Mouse (Mus musculus) intestine, embryonic 15.5 days (tissue): ENCODE measurements around the gene Rpp30. TPM values are rescaled to one million over a fixed set of nuclear protein-coding genes. Genes with fewer than 3 reads are reported as not detected.

ENCODE experiments used
- ATAC-seq: fragments of 200-750 bp; cut with Nextera tagmentation; 2 replicates; pipeline ENCODE4 v1.8.0; 2017; ENCODE audit warnings: moderate TSS enrichment, moderate library complexity
- H3K27ac ChIP-seq: fragments of 300-500 bp; sonication (generic); 2 replicates; pipeline ENCODE4 v1.5.1; 2015; ENCODE audit warnings: mild to moderate bottlenecking, inconsistent platforms
- H3K27me3 ChIP-seq: fragments of 300-500 bp; sonication (generic); replicated peaks from 2 replicates; pipeline ENCODE4 v1.6.1; 2015; ENCODE audit warnings: inconsistent platforms
- H3K36me3 ChIP-seq: fragments of 300-500 bp; sonication (generic); 2 replicates; pipeline ENCODE4 v1.6.1; 2015; ENCODE audit warnings: inconsistent platforms
- H3K4me1 ChIP-seq: fragments of 300-500 bp; sonication (generic); replicated peaks from 2 replicates; pipeline ENCODE4 v1.6.1; 2015; ENCODE audit warnings: inconsistent platforms
- H3K4me2 ChIP-seq: fragments of 300-500 bp; sonication (generic); replicated peaks from 2 replicates; pipeline ENCODE4 v1.6.1; 2015; ENCODE audit warnings: mild to moderate bottlenecking, inconsistent platforms
- H3K4me3 ChIP-seq: fragments of 300-500 bp; sonication (generic); replicated peaks from 2 replicates; pipeline ENCODE4 v1.5.1; 2015; ENCODE audit warnings: inconsistent platforms
- H3K9ac ChIP-seq: fragments of 300-500 bp; sonication (generic); 2 replicates; pipeline ENCODE4 v1.6.1; 2015; ENCODE audit warnings: inconsistent platforms
- H3K9me3 ChIP-seq: fragments of 300-500 bp; sonication (generic); 2 replicates; pipeline ENCODE4 v1.6.1; 2016; ENCODE audit warnings: inconsistent platforms
- WGBS: fragments of 180-500 bp; shearing (Covaris S2); methylation state at CpG from one replicate; pipeline ENCODE4 v1.1.7; 2015; 5-methylcytosine and 5-hydroxymethylcytosine counted together
- polyA plus RNA-seq: library from polyadenylated mRNA; unstranded; fragments of >200 nt; fragmentation: Nextera tagmentation; extraction: Ambion mirVana; gene quantifications from 2 replicates; pipeline ENCODE4 v1.2.1, GENCODE M21; 2015

Rpp30 gene
- polyA plus RNA-seq, 1 experiment from 2014 or later: 71.4 TPM

DNA sequence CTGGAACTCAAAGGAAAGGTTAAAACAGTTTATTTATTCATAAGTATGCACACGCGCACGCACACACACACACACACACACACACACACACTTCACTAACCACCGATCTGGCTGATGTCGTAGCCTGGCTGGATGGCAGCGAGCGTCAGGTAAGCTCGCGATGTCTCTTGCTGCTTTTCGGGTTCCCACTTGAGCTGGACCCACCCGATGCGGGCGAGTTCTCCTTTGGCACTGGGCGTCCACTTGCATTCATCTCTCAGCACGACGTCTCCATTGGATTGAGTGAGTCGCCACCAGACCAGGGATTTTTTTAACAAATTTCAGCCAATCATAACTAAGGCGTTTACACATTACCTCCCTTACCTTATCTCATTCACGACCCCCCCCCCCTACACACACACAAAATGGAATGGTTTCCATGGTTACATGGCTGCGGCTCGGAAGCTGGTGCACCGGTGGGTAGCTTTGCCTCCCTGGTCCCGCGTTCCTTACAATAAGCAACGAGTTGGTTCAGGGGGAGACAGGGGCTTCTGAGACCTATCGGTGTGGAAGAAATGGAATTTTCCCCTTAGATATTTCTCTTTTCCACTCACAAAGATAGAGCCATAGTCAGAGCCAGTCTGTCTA is 25.9 kb downstream of the Rpp30 start:
- H3K36me3 ChIP-seq: no peaks in the 10 kb centered on the region
- H3K4me1 ChIP-seq: 0 out of 2 replicates have a peak, but pooled peaks cover 2% of the 10 kb centered on the region
- no peak overlapping the region for H3K4me2 ChIP-seq
- no peaks in the 10 kb centered on the region for H3K27me3 ChIP-seq
- 78% methylated on average over 26 of the region's 26 CpGs for WGBS
- ATAC-seq: no peak
- H3K27ac ChIP-seq: no peak overlapping the region
- no peak overlapping the region for H3K4me3 ChIP-seq
- no peaks in the 10 kb centered on the region for H3K9me3 ChIP-seq
- no peak overlapping the region for H3K9ac ChIP-seq

DNA sequence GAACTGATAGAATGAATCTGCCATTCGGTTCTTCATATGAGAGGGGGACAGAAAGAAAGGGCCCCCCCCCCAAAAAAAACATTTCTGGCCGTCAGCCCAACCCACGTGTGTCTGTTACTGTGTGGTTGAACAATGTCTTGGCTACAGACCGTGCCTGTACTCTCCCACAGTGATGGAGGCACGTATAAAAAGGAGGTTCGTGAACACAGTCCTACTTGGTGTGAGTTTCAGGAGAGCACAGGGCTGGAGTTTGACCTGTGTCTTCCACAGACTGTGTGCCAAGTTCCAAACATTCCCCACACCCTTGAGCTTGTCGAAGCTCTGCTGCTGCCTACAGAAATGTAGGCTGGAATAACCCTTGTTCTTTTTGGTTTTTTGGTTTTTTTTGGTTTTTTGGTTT is 26.9 kb downstream of the Rpp30 start:
- H3K9ac ChIP-seq: no peak overlapping the region
- no peak overlapping the region for H3K4me3 ChIP-seq
- H3K4me2 ChIP-seq: no peak overlapping the region
- 44% methylated on average over 7 of the region's 7 CpGs for WGBS
- no peak overlapping the region for H3K27ac ChIP-seq
- H3K4me1 ChIP-seq: 0 out of 2 replicates have a peak, but pooled peaks cover 2% of the 10 kb centered on the region
- H3K36me3 ChIP-seq: no peaks in the 10 kb centered on the region
- H3K9me3 ChIP-seq: no peaks in the 10 kb centered on the region
- ATAC-seq: no peak
- no peaks in the 10 kb centered on the region for H3K27me3 ChIP-seq

DNA sequence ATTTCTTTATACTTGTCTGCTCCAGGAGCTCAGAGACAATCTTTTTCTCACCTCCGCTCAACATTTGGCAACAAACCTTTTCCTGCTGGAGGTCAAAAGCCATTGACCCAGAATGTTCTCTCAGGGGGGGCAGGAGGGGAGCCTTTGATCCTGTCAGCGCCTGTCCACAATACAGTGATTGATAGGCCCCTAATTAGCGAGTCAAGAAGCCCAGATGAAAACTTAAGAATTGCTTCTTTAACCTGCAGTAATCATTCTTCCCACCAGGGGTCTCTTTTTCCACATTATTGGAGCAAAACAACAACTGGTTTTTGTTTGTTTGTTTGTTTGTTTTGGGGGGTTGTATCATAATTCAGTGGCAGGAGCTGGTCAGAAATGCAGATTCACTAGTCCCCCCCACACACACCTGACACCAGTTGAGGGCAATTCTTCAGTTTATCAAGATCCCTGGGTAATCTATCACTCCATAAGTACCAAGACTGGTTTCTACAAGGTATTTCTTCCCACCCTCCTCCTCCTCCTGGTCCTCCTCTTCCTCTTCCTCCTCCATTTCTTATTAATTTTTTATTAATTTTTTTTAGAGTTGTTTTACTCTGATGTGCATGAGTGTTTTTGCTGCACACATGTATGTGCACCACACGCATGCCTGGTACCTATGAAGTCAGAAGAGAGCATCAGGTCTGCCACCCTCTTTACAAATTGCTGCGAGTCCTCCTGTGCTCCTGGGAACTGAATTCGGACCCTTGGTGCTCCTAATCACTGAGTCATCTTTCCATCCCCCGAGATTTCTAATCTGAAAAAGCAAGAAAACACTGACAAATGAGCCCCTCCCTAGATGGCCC is 27.8 kb downstream of the Rpp30 start:
- Histone ChIP-seq H3K9me3 (no peaks in the 10 kb centered on the region), H3K36me3 (no peaks in the 10 kb centered on the region), H3K27ac (no peak overlapping the region), H3K4me2 (no peak overlapping the region), H3K4me1 (0 out of 2 replicates have a peak, but pooled peaks cover 2% of the 10 kb centered on the region), H3K4me3 (no peak overlapping the region), H3K27me3 (no peaks in the 10 kb centered on the region), H3K9ac (no peak overlapping the region)
- 36% methylated on average over 7 of the region's 7 CpGs for WGBS
- ATAC-seq: no peak

DNA sequence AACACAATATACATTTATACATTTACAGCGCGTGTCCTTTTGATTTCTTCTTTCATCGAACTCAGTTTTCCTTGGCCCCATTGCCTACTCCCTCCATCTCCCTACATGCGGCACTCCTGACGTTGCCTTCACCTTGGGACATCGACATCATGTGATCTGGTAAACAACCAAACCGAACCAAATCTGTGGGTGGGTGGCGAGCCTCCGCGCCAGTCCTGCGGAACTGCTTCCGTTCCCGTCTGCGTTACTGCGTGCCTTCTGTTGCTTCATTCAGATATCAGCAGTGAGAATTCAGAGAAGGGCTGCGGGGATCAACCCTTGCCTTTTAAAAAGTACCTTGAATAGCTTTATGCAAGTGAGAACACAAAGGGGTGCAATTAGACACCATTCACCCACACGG is 28.5 kb downstream of the Rpp30 start:
- Histone ChIP-seq H3K9ac (no peak overlapping the region), H3K4me3 (no peak overlapping the region), H3K4me1 (0 out of 2 replicates have a peak, but pooled peaks cover 2% of the 10 kb centered on the region), H3K27ac (no peak overlapping the region), H3K4me2 (no peak overlapping the region), H3K36me3 (no peaks in the 10 kb centered on the region), H3K9me3 (no peaks in the 10 kb centered on the region), H3K27me3 (no peaks in the 10 kb centered on the region)
- 54% methylated on average over 17 of the region's 17 CpGs for WGBS
- no peak for ATAC-seq

DNA sequence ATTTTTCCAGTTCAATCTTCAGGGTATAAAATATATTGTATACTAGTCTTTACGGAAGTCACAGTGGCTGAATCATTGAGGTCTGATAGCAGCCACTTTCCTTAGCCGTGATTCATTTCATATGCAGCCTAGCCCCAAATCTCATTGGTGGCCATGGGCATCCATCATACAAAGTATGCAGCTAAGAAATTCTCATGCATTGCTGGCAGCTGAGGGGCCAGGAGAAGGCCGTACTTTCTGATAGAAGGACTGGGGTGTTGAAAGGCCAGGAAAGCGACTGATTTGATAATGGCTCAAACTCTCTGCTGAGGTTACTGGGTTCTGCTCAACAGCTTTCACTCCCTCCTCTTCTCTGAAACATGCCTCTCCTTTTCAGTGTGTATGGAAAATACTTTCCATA is 32.7 kb downstream of the Rpp30 start:
- no peak overlapping the region for H3K4me2 ChIP-seq

DNA sequence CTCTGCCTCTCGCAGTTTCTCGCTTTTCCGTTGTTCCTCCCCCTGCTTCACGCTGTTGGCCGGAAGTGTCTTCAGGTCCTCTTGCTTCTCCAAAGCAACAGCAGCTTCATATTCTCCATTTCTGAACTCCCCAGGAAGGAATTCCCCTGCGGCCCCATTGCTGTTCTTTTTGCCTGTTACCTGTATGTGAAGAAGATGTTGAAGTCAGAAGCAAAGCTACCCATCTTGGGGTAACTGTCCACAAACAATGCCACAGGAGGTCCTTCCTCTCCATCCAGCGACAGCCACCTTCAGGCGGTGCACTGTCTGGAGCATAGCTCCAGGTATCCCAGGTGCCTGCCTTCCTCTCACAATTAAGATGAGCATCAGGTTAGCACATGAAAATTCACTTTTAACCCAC is 35.7 kb downstream of the Rpp30 start:
- no peak for ATAC-seq
- no peak overlapping the region for H3K9ac ChIP-seq
- H3K36me3 ChIP-seq: no peaks in the 10 kb centered on the region
- no peak overlapping the region for H3K4me3 ChIP-seq
- H3K27me3 ChIP-seq: no peaks in the 10 kb centered on the region
- no peak overlapping the region for H3K27ac ChIP-seq
- 0 out of 2 replicates have a peak, but pooled peaks cover 6% of the 10 kb centered on the region for H3K9me3 ChIP-seq
- no peak overlapping the region for H3K4me2 ChIP-seq
- WGBS: 92% methylated on average over 8 of the region's 8 CpGs
- no peaks in the 10 kb centered on the region for H3K4me1 ChIP-seq

More for the DNA sequence above, 32.7 kb downstream of the Rpp30 start:
- ATAC-seq: no peak
- no peak overlapping the region for H3K4me3 ChIP-seq
- 82% methylated on average over 4 of the region's 4 CpGs for WGBS
- no peaks in the 10 kb centered on the region for H3K4me1 ChIP-seq
- no peak overlapping the region for H3K27ac ChIP-seq
- no peaks in the 10 kb centered on the region for H3K27me3 ChIP-seq
- no peaks in the 10 kb centered on the region for H3K9me3 ChIP-seq
- no peaks in the 10 kb centered on the region for H3K36me3 ChIP-seq
- no peak overlapping the region for H3K9ac ChIP-seq

DNA sequence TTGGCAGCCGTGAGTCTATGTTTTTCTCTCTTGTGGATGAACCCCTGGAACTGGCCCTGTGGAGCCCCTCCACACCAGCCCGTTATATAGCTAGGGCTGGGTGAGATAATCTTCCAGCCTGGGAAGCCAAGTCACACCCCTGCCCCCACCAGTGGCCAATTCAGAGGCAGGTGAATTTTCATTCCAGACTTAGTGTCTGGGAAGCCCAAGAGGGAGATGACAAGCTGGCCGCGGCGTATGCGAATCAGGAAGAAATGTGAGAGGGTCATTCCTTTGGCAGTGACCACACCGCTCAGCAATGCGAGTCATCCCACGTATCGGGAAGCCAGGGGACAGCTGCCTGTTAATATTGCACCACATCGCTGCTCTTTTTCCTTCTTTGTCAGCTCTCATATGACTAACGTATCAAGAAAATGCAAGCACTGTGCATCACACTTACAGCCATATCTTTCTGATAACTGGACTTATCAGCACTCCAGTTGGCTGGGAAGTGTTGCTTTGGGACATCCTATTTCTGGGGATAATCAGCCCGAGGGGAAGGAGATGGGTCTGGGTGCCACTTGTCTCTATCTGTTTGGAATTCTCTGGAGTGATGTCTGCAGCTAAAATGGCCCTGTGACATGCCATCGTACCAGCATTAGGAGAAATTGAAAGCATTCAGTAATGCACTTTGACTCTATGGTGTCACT is 36.4 kb downstream of the Rpp30 start, which contains the start of gene Ankrd1:
TSS of gene Ankrd1 (minus strand) at position 317 of the 689 bp plus-strand sequence.
- Histone ChIP-seq H3K4me3 (no peak within 1 kb of the TSS), H3K36me3 (no peaks in the 10 kb centered on the region), H3K4me1 (no peaks in the 10 kb centered on the region), H3K4me2 (no peak within 1 kb of the TSS), H3K27me3 (no peaks in the 10 kb centered on the region), H3K9me3 (0 out of 2 replicates have a peak, but pooled peaks cover 6% of the 10 kb centered on the region), H3K9ac (no peak within 1 kb of the TSS), H3K27ac (no peak within 1 kb of the TSS)
- no peak for ATAC-seq
- WGBS: 66% methylated on average over 14 of the region's 14 CpGs

DNA sequence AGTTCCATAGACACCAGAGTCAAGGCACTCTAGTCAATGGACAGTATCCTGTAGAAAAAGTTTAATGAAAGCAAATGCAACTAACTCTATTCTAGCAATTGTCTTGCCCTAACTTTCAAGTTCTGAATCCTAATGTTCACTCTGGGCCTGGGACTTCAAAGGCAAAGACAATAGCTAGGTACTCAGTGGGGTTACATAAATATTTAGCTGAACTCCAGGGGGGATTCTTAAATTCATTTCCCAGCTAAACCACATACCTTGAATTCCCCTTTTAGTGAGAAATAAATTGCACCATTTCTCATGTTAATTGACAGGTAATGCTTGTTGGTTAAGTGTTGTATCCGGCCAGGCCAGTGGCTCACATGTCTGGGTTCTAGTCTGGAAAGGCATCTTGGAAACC is 40.7 kb downstream of the Rpp30 start:
- Histone ChIP-seq H3K27me3 (no peaks in the 10 kb centered on the region), H3K9me3 (0 out of 2 replicates have a peak, but pooled peaks cover 6% of the 10 kb centered on the region), H3K4me3 (no peak overlapping the region), H3K4me1 (peaks cover 3% of the 10 kb centered on the region; the same call in 1 of the 2 replicates), H3K9ac (no peak overlapping the region), H3K27ac (no peak overlapping the region), H3K4me2 (no peak overlapping the region), H3K36me3 (no peaks in the 10 kb centered on the region)
- ATAC-seq: no peak
- WGBS: 50% methylated on average over 1 of the region's 1 CpGs

DNA sequence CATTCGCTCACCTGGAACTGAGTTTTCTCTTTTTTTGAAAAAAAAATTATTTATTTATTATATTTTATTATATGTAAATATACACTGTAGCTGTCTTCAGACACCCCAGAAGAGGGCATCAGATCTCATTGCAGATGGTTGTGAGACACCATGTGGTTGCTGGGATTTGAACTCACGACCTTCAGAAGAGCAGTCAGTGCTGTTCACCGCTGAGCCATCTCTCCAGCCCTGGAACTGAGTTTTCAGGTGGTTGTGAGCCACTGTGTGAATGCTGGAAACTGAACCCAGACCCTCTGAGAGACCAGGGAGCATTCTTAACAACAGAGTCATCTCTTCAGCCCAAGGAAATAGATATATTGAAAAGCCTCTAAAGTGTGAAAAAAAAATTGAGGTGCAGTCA is 44.9 kb downstream of the Rpp30 start:
- peaks cover 9% of the 10 kb centered on the region; the same call in 1 of the 2 replicates for H3K4me1 ChIP-seq
- no peak overlapping the region for H3K9ac ChIP-seq
- 0 out of 2 replicates have a peak, but pooled peaks cover 3% of the 10 kb centered on the region for H3K9me3 ChIP-seq
- H3K4me2 ChIP-seq: no peak overlapping the region
- no peaks in the 10 kb centered on the region for H3K27me3 ChIP-seq
- WGBS: 95% methylated on average over 3 of the region's 3 CpGs
- H3K4me3 ChIP-seq: no peak overlapping the region
- no peaks in the 10 kb centered on the region for H3K36me3 ChIP-seq
- no peak overlapping the region for H3K27ac ChIP-seq
- ATAC-seq: no peak

DNA sequence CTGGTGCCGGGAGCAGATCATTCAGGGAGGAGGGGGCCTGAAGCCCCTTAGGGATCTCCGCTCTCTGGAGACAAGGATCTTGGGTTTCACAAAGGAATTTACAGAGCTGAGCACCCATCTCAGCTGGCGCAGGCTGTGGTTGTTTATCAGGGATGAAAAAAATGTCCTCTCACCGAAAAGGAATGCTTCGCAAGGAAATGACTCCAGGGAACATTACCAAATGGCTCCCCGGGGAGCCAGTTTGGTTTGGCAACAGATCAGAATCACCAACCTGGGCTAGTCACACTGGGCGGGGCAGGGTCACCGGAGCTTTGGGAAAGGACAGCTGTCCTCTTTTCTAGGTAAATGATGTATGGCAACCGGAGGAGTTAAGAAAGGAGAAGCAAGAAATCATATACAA is 45.7 kb downstream of the Rpp30 start:
- no peak for ATAC-seq
- no peaks in the 10 kb centered on the region for H3K36me3 ChIP-seq
- H3K27me3 ChIP-seq: no peaks in the 10 kb centered on the region
- peak overlapping the region; percentile 46 for H3K4me2 ChIP-seq
- H3K9ac ChIP-seq: no peak overlapping the region
- H3K9me3 ChIP-seq: no peaks in the 10 kb centered on the region
- H3K27ac ChIP-seq: 0 out of 2 replicates have a peak overlapping the region, but pooled peaks have one; percentile 30
- H3K4me1 ChIP-seq: peaks cover 9% of the 10 kb centered on the region; the same call in 1 of the 2 replicates
- 23% methylated on average over 9 of the region's 9 CpGs for WGBS
- H3K4me3 ChIP-seq: no peak overlapping the region

DNA sequence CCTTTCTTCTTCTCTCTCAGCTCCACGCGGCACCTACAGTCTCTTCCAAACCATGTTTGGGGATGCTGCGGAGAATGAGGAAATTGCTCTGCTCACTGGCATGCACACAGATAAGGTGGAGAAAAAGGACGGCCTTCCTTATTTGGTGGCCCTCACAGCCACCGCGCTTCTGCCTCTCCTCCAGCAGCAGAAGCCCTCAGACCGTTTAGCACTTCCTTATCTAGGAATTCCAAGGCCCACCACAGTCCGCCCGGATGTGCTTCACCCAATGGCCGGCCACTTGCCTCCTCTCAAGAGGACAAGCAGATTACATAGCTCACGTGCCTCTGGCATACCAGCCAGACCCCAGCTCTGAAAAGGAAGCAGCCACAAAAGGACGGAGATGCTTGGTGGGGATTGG is 46.1 kb downstream of the Rpp30 start:
- H3K36me3 ChIP-seq: no peaks in the 10 kb centered on the region
- H3K4me2 ChIP-seq: peak overlapping the region; percentile 46
- peak; percentile 41; the same call in 1 of the 2 replicates for ATAC-seq
- 11% methylated on average over 12 of the region's 12 CpGs for WGBS
- H3K4me1 ChIP-seq: peaks cover 9% of the 10 kb centered on the region; the same call in 1 of the 2 replicates
- no peaks in the 10 kb centered on the region for H3K9me3 ChIP-seq
- no peak overlapping the region for H3K27ac ChIP-seq
- H3K4me3 ChIP-seq: no peak overlapping the region
- H3K27me3 ChIP-seq: no peaks in the 10 kb centered on the region
- no peak overlapping the region for H3K9ac ChIP-seq

DNA sequence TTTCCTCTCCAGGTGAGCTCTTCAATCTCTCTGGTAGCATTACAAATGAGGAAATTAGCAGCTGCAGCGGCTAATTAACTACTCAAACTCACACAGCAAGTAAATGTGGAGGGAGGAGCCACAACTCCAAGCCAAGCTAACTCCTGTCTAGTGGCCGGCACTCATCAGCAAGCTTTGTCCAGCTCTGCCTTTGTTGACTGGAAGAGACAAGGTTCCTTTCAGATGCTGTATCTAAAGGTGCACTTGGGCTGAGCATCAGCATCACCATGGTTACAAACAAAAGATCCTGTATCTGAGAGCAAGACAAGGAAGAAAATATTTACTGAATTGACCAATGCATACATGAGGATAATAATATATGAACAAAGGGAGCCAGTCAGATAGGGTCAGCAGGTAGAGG is 46.7 kb downstream of the Rpp30 start:
- Histone ChIP-seq H3K27me3 (no peaks in the 10 kb centered on the region), H3K4me1 (peaks cover 9% of the 10 kb centered on the region; the same call in 1 of the 2 replicates), H3K27ac (no peak overlapping the region), H3K9me3 (no peaks in the 10 kb centered on the region), H3K9ac (no peak overlapping the region), H3K4me2 (no peak overlapping the region), H3K4me3 (no peak overlapping the region), H3K36me3 (no peaks in the 10 kb centered on the region)
- WGBS: 60% methylated on average over 2 of the region's 2 CpGs
- no peak for ATAC-seq
